Mouse (Mus musculus) thymus, adult 18-20 months (tissue): ENCODE data around the gene Tmem145.
"Not testable (repeated sequence)": the region's sequence is repeated elsewhere in the genome, so short reads cannot be mapped to it uniquely, and the experiment has no call there.

ENCODE experiments used
- DNase-seq, 2 experiments: peaks; one replicate each; pipeline ENCODE4 v3.0.0; 2022; ENCODE audit warnings: mixed read lengths in 2 of 2

Gene Tmem145

DNA sequence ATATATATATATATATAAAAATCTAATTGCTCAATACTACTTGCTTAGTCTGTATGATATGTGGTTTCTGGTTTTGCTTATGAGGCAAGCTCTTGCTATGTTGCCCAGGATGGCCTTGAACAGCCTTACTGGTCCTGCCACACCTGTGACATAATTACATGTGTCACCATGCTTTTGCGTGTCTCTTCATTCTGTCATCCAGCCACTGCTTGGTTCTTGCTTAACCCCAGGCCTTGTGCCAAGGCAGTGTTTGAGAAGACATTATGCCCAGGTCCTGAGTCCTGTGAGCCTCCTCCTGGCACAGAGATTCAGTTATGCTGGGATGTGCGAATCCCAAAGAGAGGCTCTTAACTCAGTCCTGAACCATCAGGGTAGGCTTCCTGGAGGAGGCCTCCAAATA is 17.3 kb downstream of the Tmem145 start:
- no peak for DNase-seq

DNA sequence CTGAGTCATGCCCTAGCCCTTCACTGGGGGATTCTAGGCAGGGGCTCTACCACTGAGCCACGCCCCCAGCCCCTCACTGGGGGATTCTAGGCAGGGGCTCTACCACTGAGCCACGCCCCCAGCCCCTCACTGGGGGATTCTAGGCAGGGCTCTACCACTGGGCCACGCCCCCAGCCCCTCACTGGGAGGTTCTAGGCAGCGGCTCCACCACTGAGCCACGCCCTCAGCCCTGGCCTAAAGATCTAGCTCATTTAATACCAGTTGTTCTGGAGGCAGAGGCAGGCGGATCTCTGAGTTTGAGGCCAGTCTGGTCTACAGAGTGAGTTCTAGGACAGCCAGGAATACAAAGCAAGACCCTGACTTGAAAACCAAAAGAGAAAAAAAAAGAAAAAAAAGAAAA is 19.5 kb downstream of the Tmem145 start:
- DNase-seq, result not testable (repeated sequence)

DNA sequence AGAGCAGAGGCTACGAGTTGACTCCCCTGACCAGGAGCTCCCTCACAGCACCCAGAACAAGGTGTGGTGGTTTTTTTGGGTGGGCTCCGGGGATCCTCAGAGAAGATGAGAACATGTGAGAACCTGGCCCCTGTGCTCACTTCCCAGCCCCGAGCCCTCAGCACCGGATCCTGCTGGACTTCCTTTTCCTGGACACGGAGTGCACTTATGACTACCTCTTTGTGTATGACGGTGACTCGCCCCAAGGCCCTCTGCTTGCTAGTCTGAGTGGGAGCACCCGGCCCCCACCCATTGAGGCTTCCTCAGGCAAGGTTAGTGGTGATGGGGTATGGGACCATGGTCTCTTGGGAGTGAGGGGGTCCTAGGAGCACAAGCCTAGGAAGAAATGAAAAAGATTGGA is 20.3 kb downstream of the Tmem145 start:
- DNase-seq, result no peak

DNA sequence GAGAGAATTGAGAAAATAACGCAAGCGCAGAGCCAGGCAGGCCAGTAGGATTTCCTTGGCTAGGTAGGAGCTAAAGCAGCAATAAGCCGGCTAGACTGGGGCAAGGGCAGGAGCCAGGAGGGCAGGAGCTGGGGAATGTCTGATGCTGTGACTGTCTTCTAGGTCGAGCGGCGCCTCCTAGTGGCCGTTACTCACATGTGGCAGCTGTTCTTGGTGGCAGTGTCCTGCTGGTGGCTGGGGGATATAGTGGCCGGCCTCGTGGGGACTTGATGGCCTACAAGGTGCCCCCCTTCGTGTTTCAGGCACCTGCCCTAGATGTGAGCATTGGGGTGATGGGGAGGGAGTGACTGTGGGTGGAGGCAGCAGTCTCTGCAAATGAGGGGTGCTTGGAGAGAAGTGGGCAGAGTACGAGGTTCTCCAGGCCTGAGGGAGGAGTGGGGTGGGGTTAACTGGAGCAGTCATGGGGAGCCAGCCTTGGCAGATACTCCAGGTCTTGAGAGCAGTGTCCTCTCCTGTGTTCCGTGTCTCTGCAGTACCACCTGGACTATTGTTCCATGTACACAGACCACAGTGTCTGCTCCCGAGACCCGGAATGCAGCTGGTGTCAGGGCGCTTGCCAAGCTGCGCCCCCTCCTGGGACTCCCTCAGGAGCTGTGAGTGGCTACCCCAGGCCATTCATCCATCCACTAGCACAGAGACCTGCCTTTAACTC is 27.8 kb downstream of the Tmem145 start:
- peak; percentile 34 to 55 for DNase-seq

DNA sequence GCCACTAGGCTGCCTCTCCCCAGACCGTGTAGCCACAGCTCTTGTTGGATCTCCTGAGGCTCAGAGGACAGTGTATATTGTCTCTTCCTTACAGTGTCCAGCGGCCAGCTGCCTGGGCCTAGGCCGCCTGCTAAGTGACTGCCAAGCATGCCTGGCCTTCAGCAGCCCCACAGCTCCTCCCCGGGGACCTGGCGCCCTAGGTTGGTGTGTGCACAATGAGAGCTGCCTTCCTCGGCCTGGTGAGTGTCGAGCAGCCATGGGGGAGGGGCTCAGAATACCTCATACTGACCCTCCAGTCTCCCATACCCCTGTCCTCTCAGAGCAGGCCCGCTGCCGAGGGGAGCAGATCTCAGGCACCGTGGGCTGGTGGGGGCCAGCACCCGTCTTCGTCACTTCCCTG is 28.6 kb downstream of the Tmem145 start:
- DNase-seq, result no peak

DNA sequence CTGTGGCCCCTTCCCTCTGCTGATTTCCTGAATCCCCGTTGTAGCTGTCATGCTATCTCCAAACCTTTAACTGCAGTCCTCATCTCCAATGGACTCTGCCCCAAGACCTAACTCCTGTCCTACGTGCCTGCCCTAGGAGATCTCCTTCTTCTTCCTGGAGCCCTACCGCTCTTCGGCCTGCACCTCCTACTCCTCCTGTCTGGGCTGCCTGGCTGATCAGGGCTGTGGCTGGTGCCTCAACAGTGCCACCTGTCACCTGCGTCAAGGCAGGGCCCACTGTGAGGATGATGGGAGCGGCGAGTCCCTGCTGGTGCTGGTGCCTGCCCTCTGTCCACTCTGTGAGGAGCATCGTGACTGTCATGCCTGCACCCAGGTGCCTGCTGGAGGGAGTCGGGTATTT is 33.4 kb downstream of the Tmem145 start:
- DNase-seq, result no peak

DNA sequence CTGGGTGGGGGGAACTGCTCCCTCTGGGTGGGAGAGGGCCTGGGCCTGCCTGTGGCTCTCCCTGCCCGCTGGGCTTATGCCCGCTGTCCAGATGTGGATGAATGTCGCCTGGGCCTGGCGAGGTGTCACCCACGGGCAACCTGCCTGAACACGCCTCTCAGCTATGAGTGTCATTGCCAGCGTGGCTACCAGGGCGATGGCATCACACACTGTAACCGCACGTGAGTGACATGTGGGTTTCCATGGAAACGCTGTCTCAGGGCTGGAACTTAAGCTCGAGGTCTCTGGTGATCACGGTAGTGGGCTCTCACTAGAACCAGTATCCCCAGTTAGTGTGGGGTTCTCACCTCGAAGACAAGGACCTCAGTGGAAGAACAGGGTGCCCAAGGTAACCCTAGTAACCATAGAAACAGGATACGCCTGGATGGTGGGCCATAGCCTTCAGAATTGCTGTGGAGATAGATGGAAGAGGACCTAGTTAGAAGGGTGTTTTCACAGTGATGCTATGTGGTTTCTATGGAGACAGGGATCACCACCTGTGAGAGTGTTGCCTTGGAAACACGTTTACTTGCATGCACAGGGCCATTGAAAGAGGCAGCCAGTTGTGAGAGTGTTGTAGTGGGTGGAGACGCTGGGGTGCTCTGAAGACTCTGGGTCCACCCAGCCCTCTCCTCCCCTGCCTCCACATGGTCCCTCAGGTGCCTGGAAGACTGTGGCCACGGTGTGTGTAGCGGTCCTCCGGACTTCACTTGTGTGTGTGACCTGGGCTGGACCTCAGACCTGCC is 35.3 kb downstream of the Tmem145 start:
- DNase-seq, result no peak

DNA sequence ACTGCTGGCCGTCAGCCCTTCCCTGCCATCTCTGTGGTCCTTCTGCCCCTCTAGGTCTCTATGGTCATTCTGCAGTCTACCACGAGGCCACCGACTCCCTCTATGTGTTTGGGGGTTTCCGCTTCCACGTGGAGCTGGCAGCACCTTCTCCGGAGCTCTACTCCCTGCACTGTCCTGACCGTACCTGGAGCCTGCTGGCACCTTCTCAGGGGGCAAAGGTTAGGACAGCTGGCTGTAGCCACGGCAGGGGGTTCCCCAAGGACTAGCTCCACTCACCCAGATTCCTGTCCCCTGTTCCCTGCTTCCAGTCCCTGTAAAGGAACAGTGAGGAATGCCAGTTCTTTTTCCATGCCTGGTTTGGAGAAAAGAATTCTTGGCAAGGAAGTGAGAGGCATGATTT is 43.0 kb downstream of the Tmem145 start:
- DNase-seq, result no peak

DNA sequence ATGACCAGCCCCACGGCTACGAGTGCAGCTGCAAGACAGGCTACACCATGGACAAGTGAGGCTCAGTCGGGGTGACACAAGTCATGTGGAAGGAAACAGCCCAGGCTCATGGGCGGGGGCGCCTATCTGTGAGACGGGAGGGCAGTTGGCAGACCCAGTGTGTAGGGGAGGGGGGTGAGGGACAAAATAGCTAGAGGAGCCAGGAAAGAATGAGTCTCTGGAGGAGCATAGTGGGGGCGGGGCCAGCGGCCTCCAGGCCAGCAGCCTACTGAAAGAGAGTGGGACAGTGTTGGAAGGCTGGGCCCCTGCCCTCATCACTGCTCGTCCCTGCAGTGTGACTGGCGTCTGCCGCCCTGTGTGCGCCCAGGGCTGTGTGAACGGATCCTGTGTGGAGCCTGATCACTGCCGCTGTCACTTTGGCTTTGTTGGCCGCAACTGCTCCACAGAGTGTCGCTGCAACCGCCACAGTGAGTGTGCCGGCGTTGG is 52.9 kb downstream of the Tmem145 start:
- DNase-seq, result no peak

DNA sequence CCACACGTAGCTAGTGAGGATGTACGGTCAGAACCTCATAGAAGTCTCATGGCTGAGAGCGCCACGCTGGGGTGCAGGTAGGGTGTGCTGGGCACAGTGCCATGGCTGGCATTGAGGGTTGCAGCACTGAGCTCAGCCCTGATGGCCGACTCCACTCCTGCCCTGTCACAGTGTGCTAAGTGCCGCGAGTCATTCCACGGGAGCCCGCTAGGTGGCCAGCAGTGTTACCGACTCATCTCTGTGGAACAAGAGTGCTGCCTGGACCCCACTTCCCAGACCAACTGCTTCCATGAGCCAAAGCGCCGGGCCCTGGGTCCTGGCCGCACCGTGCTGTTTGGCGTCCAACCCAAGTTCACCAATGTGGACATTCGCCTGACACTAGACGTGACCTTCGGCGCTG is 57.2 kb downstream of the Tmem145 start:
- no peak for DNase-seq

DNA sequence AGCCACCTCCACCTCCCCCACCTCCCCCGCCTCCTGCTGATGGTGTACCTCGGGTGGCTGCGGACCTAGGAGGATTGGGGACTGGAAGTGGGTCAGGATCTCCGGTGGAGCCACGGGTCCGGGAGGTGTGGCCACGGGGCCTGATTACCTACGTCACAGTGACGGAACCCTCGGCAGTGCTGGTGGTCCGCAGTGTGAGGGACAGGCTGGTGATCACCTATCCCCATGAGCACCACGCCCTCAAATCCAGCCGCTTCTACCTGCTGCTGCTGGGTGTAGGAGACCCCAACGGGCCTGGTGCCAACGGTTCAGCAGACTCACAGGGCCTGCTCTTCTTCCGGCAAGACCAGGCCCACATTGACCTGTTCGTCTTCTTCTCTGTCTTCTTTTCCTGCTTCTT is 57.7 kb downstream of the Tmem145 start:
- DNase-seq, result no peak
